Mouse (Mus musculus) urinary bladder, postnatal 14 days (tissue): ENCODE data around the gene Mapk1ip1l.
"Not testable (repeated sequence)": the region's sequence is repeated elsewhere in the genome, so short reads cannot be mapped to it uniquely, and the experiment has no call there.

ENCODE experiments used
- DNase-seq: peaks from one replicate; pipeline ENCODE4 v3.0.0; 2021; ENCODE audit warnings: low spot score

Mapk1ip1l gene

DNA sequence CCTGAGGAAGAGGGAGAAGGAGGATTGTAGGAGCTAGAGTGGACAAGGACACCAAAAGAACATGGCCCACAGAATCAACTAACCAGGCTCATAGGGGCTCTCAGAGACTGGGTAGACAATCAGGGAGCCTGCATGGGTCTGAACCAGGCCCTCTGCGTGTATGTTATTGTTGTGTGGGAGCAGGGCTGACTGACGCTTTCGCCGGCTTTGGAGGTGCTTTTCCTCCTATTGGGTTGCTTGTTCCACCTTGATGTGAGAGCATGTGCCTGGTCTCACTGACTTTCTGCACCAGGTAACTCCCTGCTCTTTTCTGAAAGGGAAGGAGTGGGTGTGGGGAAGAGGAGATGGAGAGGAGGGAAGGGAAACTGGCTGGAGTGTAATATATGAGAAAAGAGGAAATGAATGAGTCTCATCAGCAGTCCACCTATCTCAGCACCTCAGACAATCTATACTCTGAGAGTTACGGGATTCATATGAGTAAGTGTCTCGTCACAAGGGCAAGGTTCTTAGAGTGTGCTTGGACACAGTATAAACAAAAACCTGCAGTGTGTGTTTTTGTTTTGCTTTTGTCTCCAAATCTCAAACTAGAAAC lies 6.8 kb downstream of the Mapk1ip1l start:
- DNase-seq, result no peak

GRCm38 (mm10) chr14:47305933-47306332 lies 7.9 kb downstream of the Mapk1ip1l start:
- DNase-seq, result no peak

- DNase-seq, result no peak
Measured at GRCm38 (mm10) chr14:47307669-47308068, 9.6 kb downstream of the Mapk1ip1l start.

DNA sequence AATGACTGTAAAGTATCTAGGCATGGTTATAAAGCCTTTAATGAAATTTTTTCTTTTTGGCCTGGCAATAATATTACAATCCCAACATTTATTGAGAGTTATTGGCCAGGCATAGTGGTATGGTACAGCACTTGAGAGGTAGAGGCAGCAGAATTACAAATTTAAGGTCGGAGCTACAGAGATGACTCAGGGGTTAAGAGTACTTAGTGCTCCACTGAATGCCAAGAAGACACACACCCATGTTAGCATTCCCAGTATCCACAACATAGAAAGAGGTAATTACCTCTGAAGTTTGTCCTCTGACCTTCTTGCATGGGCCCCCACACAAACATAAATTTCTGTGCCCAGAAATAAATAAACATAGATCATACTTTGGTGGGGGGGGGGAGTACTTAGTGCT lies 11.0 kb downstream of the Mapk1ip1l start:
- no peak for DNase-seq

- no peak for DNase-seq
Measured at GRCm38 (mm10) chr14:47310342-47311181, 12.5 kb downstream of the Mapk1ip1l start.

DNA sequence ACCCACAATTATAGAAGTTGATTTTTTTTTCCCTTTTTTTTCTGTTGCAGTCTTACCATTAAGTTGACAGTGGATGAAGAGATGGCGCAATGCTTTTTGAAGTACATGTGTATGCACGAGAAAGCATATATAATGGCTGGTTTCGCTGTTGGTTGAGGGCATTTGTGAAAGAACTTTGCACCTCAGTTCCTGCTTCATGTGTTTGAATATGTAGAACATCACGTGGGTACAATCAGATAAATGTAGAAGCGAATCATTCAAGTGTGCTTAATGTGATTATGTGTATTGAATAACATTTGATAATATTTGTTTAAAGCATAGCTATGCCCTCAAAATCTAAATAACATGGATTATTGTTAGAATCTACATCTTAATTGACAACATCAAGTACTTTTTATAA lies 21.3 kb downstream of the Mapk1ip1l start:
- DNase-seq, result no peak

DNA sequence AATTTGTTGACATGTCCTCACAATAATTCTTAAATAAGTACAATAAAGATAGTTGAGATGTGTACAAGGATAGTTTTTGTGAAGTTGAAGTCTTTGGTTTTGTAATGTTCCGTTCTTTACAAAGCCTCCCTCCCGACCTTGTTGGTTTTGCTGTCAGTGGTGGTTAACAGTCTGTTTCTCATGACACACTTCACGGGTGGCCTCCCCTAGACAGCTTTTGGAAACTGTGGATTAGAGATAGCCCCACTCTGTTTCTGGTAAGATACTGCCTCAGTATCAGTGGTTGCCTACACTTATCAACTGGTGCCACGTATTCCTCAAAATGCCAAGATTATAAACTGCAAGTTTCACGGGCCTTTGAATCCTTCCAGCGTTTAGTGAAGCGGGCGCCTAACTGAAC lies 23.5 kb downstream of the Mapk1ip1l start:
- DNase-seq, result not testable (repeated sequence)

- no peak for DNase-seq
Measured at GRCm38 (mm10) chr14:47325965-47326761, 28.1 kb downstream of the Mapk1ip1l start.

DNA sequence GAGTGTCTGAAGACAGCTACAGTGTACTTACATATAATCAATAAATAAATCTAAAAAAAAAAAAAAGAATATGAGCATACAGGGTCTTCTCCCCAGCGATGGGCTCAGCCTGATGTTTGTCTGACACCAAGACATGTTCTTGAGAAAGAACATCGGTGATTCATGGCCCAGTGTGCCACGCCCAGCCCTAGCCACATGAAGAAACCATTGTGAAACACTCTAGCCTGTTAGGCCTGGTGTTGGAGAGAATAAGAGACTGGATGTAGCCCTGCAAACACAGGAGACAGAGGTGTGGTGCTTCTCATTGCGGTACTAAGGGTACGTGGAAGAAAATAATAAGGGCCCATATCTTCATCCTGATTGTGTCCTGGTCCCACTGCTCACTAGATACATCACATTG lies 29.3 kb downstream of the Mapk1ip1l start:
- DNase-seq, result peak; percentile 40

DNA sequence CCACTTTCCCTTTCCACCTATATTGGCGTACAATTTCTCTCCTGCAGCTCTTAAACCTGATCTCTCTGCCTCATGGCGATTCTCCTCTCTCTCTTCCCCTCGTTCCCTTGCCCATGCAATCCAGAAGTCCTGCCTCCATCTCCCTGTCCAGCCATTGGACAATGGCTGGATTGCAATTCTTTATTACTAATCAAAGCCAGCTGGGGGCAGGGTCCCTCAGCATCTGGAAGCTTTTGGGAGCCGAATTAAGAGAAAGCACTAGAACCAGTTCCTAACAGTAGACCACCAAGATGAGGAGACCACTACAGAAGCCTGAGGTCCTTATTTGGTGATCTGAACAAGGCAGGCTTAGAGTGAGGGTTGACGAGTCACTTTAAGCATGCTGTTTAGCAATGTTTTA lies 33.9 kb downstream of the Mapk1ip1l start:
- no peak for DNase-seq

GRCm38 (mm10) chr14:47334819-47335218 lies 36.8 kb downstream of the Mapk1ip1l start:
- peak; percentile 81 for DNase-seq

GRCm38 (mm10) chr14:47335300-47335699 lies 37.2 kb downstream of the Mapk1ip1l start:
- no peak for DNase-seq

- no peak for DNase-seq
Measured at GRCm38 (mm10) chr14:47340231-47340925, 42.3 kb downstream of the Mapk1ip1l start.

DNA sequence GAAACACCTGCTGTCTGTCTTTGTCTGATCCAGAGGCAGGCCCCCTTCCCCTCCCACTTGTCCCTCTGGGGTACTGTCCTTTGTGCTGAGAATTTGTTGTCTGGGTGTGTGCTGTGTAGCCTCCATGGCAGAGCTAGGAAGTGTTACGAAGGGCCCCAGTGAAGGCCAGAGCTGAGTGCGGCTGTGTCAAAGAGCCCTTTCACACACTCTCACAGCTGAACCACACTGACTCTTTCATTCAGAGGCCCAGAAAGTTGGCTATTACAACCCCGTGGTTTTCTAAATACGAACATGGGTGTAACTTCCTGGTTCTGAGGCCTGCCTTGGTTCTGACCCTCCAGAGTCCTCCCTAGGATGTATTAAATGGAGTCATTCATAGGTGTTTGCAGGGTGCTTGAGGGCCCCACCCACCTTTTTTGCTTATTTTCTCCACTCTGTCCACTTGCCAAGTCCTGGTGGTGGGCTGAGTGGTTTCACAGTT lies 43.8 kb downstream of the Mapk1ip1l start:
- no peak for DNase-seq

GRCm38 (mm10) chr14:47346715-47347114 lies 48.6 kb downstream of the Mapk1ip1l start:
- no peak for DNase-seq

DNA sequence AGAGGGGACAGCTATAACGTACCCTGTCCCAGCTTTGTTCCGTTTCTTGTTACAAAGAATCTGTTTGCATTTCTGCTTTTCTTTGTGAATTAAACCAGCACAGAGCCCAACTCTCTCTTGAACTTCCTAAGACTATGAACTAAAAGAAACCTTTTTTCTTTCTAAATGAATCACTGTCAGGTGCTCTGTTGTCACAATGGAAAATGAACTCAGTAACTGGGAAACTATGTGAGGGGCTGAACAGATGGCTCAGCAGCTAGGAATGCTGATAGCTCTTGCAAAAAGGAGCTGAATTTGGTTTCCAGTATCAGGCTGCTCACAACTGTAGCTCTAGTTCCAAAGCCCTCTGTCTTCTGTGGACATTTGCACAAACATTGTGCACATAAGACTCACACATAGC lies 52.9 kb downstream of the Mapk1ip1l start:
- DNase-seq, result no peak

DNA sequence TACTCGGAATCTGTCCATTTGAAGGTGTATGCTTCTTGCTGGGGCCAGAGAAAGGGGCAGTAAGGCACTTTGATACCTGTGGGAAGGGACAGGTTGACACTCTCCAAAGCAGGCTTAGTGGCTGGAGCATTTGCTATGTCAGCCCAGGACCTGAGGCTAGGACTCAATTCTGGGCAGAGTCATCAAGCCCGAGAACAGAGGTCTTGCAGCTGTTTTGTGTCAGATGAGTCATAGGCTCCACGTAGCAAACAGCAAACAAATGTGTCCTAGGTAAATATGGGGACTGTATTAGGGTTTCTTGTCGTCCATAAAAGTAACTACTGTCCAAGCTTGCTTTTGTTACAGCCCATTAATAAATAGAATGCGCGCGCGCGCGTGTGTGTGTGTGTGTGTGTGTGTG lies 54.2 kb downstream of the Mapk1ip1l start:
- DNase-seq, result no peak

DNA sequence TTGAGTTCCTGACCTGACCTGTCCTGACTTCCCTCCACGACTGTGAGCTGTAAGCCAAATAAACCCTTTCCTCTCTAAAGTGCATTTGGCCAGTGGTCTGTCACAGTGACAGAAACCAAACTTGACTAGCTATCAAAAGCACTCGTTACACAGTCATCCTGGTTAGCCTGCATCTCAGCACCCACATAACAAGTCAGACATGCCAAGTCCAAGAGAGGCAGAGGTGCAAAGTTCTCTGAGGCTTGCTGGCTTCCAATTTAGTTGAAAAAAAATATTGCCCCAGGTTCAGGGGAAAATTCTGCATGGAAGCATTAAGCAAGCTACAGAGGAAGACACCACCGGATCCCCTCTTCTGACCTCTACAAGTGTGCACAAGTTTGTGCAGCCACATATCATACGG lies 55.2 kb downstream of the Mapk1ip1l start:
- DNase-seq, result no peak

DNA sequence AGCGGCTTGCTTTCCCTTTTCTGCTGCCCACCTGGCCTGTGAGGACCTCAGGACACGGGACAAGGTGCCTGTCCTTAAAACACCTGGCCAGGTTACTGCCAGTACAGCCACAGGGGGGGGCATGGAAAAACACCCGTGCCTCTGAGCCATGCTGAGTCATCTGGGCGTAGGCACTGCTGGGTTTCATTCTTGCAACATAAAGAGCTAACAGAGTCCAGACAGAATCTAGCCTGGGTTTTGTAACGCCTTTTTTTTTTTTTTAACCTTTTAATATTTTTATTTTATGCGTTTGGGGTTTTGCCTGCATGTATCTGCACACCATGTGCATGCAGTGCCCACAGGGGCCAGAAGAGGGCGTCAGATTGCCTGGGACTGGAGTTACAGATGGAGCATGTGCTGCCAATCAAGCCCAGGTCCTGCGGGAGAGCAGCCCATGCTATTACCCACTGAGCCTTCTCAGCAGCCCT lies 56.1 kb downstream of the Mapk1ip1l start:
- DNase-seq, result peak; percentile 78

GRCm38 (mm10) chr14:47354948-47355347 lies 56.9 kb downstream of the Mapk1ip1l start:
- DNase-seq, result no peak

DNA sequence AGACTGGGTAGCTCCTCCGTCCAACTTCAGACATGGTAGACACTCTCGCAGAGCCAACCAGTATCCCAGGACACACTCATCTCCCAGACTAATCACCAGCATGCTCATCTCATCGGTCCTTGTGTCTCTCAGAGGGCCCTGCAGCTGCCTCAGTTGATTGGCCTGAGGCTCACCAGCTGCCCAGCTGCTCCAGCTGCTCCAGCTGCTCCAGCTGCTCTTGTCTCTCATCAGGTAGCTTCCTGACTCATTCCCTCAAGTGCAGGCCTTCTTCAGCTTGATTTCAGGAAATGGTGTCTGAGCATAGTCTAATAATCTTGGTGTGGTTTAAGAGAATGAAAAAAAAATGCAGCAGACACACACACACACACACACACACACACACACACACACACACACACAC lies 58.6 kb downstream of the Mapk1ip1l start:
- DNase-seq, result no peak

DNA sequence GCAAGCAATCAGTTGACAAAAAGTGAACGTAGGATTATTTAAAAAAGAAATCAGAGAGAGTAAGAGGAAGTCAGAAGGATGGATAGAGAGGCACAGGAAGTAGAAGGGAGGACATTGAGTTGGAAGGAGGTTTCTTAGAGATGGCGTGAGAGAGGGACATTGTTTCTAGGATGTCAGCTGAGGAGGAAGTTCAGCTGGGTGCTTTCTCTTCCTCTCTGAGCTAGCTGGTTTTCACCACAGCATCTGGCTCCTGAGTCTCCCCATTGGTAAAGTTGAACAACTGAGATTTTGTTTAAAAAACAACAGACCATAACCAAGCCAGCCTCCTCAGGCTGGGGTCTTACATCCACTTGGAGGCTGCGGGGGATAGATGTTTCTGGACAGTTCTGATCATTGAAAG lies 61.5 kb downstream of the Mapk1ip1l start:
- DNase-seq, result no peak
